Mouse (Mus musculus): ENCODE measurements at regions not wholly inside any gene's neighbourhood (a gene's known extent, or its start where the extent isn't known, plus 50 kb on each side); places are given as distances from the start of the nearest gene placed in this dataset.

DNA sequence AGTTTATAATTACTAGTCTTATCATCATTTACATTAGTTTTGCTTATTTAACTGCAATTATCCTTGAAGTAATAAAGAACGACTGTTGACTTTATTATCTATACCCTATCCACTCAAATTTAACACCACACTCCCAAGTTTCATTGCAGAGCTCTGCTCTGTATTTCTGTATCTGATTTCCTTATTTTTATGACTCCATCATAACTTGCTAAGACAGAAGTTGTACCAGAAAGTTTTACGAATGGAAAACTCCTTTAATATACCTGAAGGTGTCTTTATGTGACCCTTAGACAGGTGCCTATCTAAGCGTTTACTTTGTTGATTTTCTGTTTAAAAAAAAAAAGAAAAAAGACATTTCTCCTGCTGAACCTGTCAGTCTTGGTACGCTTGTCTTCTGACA is 854.7 kb downstream of the Robo2 start:
- TF ChIP-seq CTCF (IDR thresholded peaks at IDR 0.05; ENCODE audit: control insufficient read depth, insufficient read depth, low read length): no peak
- no peak for TF ChIP-seq POLR2A (IDR thresholded peaks at IDR 0.05; ENCODE audit: borderline replicate concordance, control insufficient read depth, low read depth, low read length)

Measured in bone marrow, adult 2 months (tissue).